Mouse (Mus musculus): ENCODE results near the gene Arf3. TPM values are rescaled to one million over a fixed set of nuclear protein-coding genes. Genes with fewer than 3 reads are reported as not detected.
"Not testable (repeated sequence)": the region's sequence is repeated elsewhere in the genome, so short reads cannot be mapped to it uniquely, and the experiment has no call there.

The Arf3 gene
- 97.8 TPM in 2 replicates for polyA plus RNA-seq (2015; fragmentation: Nextera tagmentation; extraction: Ambion mirVana)

DNA sequence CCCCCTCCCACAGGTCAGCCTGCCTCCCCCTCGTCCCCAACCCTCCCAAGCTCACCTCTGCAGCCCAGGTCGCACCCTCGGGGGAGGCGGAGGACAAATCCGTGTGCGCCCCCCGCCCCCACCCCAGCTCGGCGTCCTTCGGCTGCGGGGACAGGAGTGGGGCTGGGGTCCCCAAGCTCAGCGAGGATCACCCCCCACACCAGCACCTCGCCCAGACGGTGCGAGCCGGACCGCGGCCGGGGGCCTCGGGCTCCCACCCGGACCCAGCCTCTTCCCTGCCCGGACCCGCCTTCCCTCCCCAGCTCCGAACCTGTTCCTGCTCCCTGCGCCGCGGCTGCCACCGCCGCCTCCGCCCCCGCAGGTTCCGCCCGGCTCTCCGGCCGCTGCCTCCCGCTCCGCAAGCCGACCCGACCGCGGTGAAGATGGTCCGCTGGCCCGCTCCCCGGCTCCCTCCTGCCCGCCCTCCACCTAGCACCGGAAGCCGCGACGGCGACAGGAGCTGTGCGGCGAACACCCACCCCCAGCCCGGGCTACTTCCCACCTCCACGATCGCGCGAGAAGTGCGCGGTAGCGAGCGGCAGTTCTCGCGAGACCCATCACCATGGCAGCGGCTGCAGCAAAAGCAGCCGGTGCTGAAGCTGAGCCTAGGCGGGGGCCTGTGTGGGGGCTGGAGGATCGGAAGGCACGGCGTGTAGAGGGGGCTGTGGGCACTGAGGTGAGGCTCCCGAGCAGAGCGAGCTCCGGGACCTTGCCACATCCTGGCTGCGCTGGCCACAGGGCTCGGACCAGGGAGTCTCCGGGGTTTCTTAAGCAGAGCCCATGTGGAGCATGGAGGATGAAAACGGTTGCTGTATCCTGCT lies at the start of gene Arf3:
Arf3 (minus strand) TSS at position 545 of the 860 bp plus-strand sequence.
- ATAC-seq (ENCODE audit: low FRiP score): peak; percentile 95

DNA sequence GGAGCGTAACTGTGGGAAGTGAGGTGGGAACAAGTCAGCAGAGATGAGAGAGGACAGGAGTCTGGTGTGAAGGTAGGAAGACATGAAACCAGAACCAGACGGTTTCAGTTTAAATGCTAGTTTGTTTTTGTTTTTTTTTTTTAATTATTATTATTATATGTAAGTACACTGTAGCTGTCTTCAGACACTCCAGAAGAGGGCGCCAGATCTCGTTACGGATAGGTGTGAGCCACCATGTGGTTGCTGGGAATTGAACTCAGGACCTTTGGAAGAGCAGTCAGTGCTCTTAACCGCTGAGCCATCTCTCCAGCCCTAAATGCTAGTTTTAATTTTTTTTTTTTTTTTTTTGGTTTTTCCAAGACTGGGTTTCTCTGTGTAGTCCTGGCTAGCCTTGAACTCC lies 47.2 kb upstream of the Arf3 start:
- WGBS: 65% methylated on average over 6 of the region's 6 CpGs
- not testable (repeated sequence) for H3K4me2 ChIP-seq; H3K9me3 ChIP-seq (replicated peaks); ATAC-seq (ENCODE audit: low FRiP score); H3K4me3 ChIP-seq (replicated peaks); H3K27ac ChIP-seq (replicated peaks); H3K9ac ChIP-seq (replicated peaks)
- Histone ChIP-seq H3K36me3 (peaks cover 27% of the 10 kb centered on the region), H3K27me3 (replicated peaks) (peaks cover 52% of the 10 kb centered on the region), H3K4me1 (peaks cover 40% of the 10 kb centered on the region)

More for the DNA sequence above, at the start of gene Arf3:
- under 1% methylated on average over 63 of the region's 76 CpGs for WGBS
- peak within 1 kb of the TSS; percentile 86 for H3K4me2 ChIP-seq
- peaks cover 17% of the 10 kb centered on the region for H3K27me3 ChIP-seq (replicated peaks)
- H3K36me3 ChIP-seq: peaks cover 16% of the 10 kb centered on the region
- peak within 1 kb of the TSS; percentile 96 for H3K9ac ChIP-seq (replicated peaks)
- peak within 1 kb of the TSS; percentile 94 for H3K27ac ChIP-seq (replicated peaks)
- no peaks in the 10 kb centered on the region for H3K9me3 ChIP-seq (replicated peaks)
- peaks cover 31% of the 10 kb centered on the region for H3K4me1 ChIP-seq
- H3K4me3 ChIP-seq (replicated peaks): peak within 1 kb of the TSS; percentile 100

DNA sequence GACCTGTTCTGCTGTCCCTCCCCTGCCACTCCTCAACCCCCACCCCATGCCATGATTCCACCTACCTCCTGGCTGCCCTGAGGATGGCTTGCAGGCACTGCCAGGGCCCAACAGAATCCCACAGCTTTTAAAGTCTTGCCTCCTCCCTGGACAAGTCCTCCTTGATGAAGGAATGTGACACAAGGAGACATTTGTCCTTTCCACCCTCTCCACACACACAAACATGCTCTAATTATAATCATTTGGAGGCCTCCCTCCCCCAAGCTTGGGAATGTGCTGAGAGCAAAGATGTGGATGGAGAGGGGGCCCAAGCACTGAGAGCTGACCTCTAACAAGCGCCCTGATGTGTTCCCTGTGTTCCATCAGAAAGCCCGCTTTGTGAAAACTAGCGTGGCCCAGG lies 46.4 kb upstream of the Arf3 start, which contains the start of gene Ddn:
Ddn (minus strand) TSS at position 101 of the 400 bp plus-strand sequence.
- 50% methylated on average over 3 of the region's 3 CpGs for WGBS
- Histone ChIP-seq H3K36me3 (peaks cover 23% of the 10 kb centered on the region), H3K9ac (replicated peaks) (no peak within 1 kb of the TSS), H3K4me1 (peaks cover 48% of the 10 kb centered on the region), H3K4me2 (peak within 1 kb of the TSS; percentile 93), H3K4me3 (replicated peaks) (peak within 1 kb of the TSS; percentile 49), H3K27ac (replicated peaks) (no peak within 1 kb of the TSS), H3K9me3 (replicated peaks) (no peaks in the 10 kb centered on the region), H3K27me3 (replicated peaks) (peaks cover 61% of the 10 kb centered on the region)
- no peak for ATAC-seq (ENCODE audit: low FRiP score)

- peaks cover 54% of the 10 kb centered on the region for H3K4me1 ChIP-seq
These were observed 45.7 kb upstream of the Arf3 start for GRCm38 (mm10) chr15:98808651-98809134.

DNA sequence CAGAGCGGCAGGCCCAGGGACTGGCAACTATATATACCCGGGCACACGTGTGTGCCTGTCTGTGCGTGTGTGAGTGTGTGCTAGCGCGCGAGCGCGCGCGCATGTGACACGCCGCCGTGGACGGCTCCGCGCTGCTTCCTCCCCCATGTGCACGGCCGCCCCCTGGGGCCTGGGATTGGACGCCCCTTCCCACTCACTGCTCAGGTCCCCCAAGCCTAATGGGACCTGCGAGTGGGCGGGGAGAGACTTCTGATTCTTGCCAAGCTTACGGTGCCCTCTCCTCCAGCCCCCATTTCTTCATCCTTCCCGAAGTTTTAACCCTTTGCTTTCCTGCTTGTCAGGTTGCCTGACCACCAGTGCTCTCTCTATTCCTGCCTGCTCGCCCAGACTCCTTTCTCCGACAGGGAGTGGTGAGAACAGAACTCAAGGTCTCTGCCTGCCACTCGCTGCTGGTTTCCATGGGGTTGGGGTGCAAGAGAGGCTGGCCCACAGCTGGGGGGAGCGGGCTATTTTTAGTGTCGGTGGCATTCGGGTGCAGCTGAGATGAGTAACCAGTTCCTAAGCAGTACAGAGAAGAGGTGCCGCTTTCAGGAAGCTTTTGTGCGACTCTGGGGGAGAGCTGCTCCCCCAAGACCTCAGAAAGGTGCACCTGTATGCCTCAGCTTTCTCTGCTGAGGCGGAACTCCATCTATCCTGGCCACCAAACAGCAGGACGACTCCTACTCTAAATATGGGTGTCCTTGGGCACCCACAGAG lies 45.1 kb upstream of the Arf3 start:
- H3K4me3 ChIP-seq (replicated peaks): peak overlapping the region; percentile 49
- no peaks in the 10 kb centered on the region for H3K9me3 ChIP-seq (replicated peaks)
- H3K4me1 ChIP-seq: peaks cover 54% of the 10 kb centered on the region
- peak overlapping the region; percentile 36 for H3K9ac ChIP-seq (replicated peaks)
- H3K27me3 ChIP-seq (replicated peaks): peaks cover 72% of the 10 kb centered on the region
- peak; percentile 46 for ATAC-seq (ENCODE audit: low FRiP score)
- peak overlapping the region; percentile 93 for H3K4me2 ChIP-seq
- 2% methylated on average over 34 of the region's 34 CpGs for WGBS
- no peak overlapping the region for H3K27ac ChIP-seq (replicated peaks)
- H3K36me3 ChIP-seq: peaks cover 10% of the 10 kb centered on the region

More at GRCm38 (mm10) chr15:98808651-98809134, 45.7 kb upstream of the Arf3 start:
- ATAC-seq (ENCODE audit: low FRiP score): no peak
- 5% methylated on average over 6 of the region's 6 CpGs for whole genome bisulfite sequencing
- Histone ChIP-seq H3K4me2 (peak overlapping the region; percentile 93), H3K9ac (replicated peaks) (no peak overlapping the region), H3K27me3 (replicated peaks) (peaks cover 66% of the 10 kb centered on the region), H3K9me3 (replicated peaks) (no peaks in the 10 kb centered on the region), H3K27ac (replicated peaks) (no peak overlapping the region), H3K4me3 (replicated peaks) (peak overlapping the region; percentile 49), H3K36me3 (peaks cover 16% of the 10 kb centered on the region)

DNA sequence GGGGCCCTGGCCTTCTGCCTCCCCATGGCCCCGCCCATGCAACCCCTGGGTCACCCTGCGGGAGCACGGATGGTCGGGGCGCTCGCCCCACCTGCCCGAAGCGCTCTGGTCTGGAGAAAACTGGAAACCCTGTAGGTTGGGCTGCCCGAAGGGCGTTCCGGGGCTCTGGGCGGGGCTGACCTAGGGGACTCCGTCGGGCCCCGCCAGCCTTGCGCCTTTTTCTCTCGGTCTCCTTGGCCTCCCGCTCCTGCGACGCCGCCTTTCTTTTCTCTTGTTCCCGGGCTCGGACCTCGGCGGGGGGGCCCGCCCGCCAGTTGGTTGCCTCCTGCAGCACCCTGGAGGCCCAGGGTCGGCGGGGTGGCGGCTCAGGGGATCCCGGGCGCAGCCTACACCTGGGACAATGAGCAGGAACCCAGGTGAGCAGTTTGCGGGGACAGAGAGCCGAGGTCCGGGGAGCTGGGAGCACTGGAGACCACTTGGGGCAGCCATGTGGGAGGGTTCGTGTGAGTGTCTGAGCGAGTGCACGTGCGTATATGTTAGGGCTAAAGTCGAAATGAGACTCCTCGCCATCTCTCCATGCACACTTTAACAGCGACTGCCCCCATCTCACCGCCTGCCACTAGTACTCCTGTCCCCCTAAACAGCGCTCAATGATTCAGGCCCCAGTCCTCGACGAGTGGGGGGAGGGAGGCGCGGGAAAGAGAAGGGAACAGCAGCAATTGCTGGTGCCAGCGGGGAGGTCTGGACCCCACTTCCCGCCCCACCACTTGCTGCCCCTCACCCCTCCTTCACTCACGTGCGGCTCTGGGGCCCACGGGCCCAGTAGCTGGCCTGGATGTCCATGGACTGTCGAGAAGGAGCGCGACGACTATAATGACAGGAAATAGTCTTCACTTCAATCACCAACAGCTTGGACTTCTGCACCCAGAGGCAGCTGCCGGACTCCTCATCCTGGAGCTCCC lies 44.1 kb upstream of the Arf3 start:
- Histone ChIP-seq H3K27me3 (replicated peaks) (peaks cover 82% of the 10 kb centered on the region), H3K9me3 (replicated peaks) (no peaks in the 10 kb centered on the region), H3K9ac (replicated peaks) (peak overlapping the region; percentile 36; the same call in 1 of the 2 replicates), H3K27ac (replicated peaks) (no peak overlapping the region), H3K4me2 (peak overlapping the region; percentile 93), H3K4me1 (peaks cover 54% of the 10 kb centered on the region), H3K36me3 (peaks cover 2% of the 10 kb centered on the region; the same call in 1 of the 2 replicates), H3K4me3 (replicated peaks) (peak overlapping the region; percentile 49)
- WGBS: 1% methylated on average over 51 of the region's 58 CpGs
- peak; percentile 1; the same call in 1 of the 2 replicates for ATAC-seq (ENCODE audit: low FRiP score)

GRCm38 (mm10) chr15:98806071-98806808 lies 43.2 kb upstream of the Arf3 start:
- Histone ChIP-seq H3K4me3 (replicated peaks) (peak overlapping the region; percentile 49), H3K36me3 (peaks cover 2% of the 10 kb centered on the region; the same call in 1 of the 2 replicates), H3K9ac (replicated peaks) (peak overlapping the region; percentile 57; the same call in 1 of the 2 replicates), H3K27me3 (replicated peaks) (peaks cover 91% of the 10 kb centered on the region), H3K4me1 (peaks cover 54% of the 10 kb centered on the region), H3K27ac (replicated peaks) (no peak overlapping the region), H3K9me3 (replicated peaks) (no peaks in the 10 kb centered on the region), H3K4me2 (peak overlapping the region; percentile 93)
- WGBS: 8% methylated on average over 30 of the region's 30 CpGs
- ATAC-seq (ENCODE audit: low FRiP score): no peak

DNA sequence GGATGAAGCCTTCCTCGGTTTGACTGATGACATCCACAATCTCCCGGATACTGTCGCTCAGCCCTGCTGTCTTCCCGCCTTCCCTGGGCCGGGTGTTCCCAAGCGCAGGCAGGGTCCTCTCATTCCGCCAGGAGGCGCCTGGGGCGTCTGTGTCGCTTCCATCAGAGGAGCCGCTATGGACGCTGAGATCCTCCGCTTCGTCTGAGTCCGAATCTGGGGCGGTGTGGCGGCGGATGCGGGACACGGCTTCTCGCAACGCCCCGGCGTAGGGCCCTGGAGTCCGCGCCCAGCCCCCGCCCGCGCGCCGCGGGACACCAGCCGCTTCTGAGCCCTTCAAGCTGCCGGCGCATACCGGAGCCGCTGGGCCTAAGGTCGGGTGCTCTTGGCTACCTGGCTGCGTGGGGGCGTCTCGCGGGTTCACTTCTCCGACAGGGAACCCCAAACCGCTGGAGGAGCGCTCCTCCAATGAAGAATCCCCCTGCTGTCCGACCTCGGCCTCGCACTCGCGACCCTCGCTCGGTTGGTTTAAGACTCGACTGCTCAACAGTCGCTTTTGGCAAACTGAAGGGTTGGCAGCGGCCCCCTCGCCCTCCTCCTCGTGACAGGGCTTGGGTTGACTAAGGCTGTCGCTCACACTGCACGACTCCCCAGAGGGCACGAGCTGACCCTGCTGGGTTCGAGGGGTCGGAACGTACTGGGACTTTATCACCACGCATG lies 42.5 kb upstream of the Arf3 start:
- Histone ChIP-seq H3K27me3 (replicated peaks) (peaks cover 94% of the 10 kb centered on the region), H3K4me1 (peaks cover 54% of the 10 kb centered on the region), H3K36me3 (no peaks in the 10 kb centered on the region), H3K9me3 (replicated peaks) (no peaks in the 10 kb centered on the region), H3K4me2 (peak overlapping the region; percentile 93), H3K9ac (replicated peaks) (peak overlapping the region; percentile 57), H3K27ac (replicated peaks) (no peak overlapping the region), H3K4me3 (replicated peaks) (peak overlapping the region; percentile 49)
- ATAC-seq (ENCODE audit: low FRiP score): no peak
- under 1% methylated on average over 56 of the region's 64 CpGs for WGBS

- ATAC-seq (ENCODE audit: low FRiP score): peak; percentile 43; the same call in 1 of the 2 replicates
- Histone ChIP-seq H3K27me3 (replicated peaks) (peaks cover 96% of the 10 kb centered on the region), H3K4me1 (peaks cover 52% of the 10 kb centered on the region), H3K4me3 (replicated peaks) (peak overlapping the region; percentile 23), H3K27ac (replicated peaks) (no peak overlapping the region), H3K9ac (replicated peaks) (0 out of 2 replicates have a peak overlapping the region, but pooled peaks have one; percentile 27), H3K36me3 (no peaks in the 10 kb centered on the region), H3K9me3 (replicated peaks) (no peaks in the 10 kb centered on the region), H3K4me2 (peak overlapping the region; percentile 50)
- WGBS: under 1% methylated on average over 32 of the region's 32 CpGs
These were observed 41.0 kb upstream of the Arf3 start for GRCm38 (mm10) chr15:98804054-98804453.

Data from neural tube, embryonic 15.5 days (tissue).